Mouse (Mus musculus): ENCODE results near the gene Stk11ip.

Stk11ip gene

GRCm38 (mm10) chr1:75544351-75544750, 23.0 kb downstream of the Stk11ip start:
- DNase-seq, result no peak

DNA sequence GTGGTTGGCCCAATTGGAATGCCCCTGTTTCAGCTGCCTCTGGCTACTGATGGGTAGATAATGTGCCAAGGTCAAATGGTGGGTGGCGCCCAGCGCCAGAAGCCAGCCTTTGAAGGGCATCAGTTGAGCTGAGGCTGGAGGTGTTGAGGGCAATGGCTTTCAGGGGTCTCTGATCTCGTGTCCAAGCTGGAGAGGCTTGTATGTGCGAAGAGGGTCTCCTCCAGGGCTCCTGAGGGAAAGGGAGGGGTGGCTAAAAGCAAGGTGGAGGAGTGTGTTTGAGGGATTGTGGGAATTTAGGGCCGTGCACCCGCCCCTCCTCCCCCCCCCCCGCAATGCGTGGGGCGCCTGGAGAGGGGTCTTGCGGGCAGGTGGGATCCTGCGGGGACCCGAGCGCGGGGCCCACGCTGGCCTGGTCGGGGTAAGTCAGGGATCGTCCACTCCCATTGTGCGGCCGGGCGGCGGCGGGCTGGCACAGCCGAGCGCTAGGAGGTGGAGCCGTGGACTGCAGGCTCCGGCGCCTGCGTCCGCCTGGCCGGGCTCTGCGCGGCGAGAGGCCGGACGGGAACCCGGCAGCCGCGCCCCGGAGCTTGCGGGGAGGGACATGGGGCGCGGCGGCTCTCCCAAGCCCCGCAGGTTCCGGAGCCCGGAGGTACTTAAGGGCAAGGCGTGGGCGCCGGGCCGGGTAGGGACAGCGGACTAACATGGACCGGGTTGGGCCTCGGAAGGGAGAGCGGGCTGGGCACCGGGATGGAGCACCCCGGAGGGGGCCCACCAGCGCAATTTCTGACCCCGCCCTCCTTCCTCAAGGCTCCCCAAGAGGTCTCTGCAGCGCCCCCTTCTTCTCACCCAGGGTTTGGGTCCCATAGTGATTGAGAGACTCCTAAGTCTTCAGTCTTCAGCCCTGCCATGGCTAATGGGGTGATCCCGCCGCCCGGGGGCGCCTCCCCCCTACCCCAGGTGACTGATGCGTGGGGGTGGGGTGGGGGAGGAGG, 24.9 kb downstream of the Stk11ip start, which contains the start of gene Slc4a3:
Slc4a3 (plus strand) TSS at position 302 of the 992 bp plus-strand sequence.
- DNase-seq, result peak in 1 of 2 experiments; percentile 19

- DNase-seq, result no peak
These were observed 26.0 kb downstream of the Stk11ip start for GRCm38 (mm10) chr1:75547351-75547750.

- no peak for DNase-seq
These were observed 26.8 kb downstream of the Stk11ip start for GRCm38 (mm10) chr1:75548083-75548482.

GRCm38 (mm10) chr1:75548871-75549270, 27.5 kb downstream of the Stk11ip start:
- DNase-seq, result no peak

GRCm38 (mm10) chr1:75549289-75550279, 28.3 kb downstream of the Stk11ip start:
- DNase-seq, result no peak

DNA sequence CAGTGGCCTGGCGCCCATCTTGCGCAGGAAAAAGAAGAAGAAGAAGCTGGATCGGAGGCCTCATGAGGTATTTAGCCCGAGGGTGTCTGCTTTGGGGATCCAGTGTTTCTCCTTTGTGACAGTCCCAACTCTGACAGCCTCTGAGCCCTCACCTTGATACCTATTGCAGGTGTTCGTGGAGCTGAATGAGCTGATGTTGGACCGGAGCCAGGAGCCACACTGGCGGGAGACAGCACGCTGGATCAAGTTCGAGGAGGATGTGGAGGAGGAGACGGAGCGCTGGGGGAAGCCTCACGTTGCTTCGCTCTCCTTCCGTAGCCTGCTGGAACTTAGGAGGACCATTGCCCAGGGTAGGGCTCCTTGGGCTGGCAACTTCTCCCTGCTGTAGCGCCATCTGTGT, 29.3 kb downstream of the Stk11ip start:
- no peak for DNase-seq

DNA sequence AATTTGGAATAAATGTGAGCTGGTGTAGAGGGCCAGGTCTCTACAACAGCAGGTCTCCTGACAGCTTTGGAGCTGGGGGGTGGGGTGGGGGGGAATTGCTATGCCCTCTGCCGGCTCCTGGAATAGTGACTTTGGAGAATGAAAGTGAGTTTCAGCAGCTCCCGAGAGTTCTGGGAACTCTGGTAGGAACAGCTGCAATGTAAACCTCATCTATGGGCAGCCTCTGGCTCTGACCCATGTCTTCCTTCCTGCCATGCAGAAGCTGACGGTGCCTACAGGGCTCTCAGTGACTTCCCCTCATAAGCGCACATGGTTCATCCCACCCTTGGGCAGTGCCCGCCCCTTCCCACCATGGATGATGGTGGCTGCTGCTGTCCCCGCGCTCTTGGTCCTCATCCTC, 34.4 kb downstream of the Stk11ip start:
- DNase-seq, result no peak

DNA sequence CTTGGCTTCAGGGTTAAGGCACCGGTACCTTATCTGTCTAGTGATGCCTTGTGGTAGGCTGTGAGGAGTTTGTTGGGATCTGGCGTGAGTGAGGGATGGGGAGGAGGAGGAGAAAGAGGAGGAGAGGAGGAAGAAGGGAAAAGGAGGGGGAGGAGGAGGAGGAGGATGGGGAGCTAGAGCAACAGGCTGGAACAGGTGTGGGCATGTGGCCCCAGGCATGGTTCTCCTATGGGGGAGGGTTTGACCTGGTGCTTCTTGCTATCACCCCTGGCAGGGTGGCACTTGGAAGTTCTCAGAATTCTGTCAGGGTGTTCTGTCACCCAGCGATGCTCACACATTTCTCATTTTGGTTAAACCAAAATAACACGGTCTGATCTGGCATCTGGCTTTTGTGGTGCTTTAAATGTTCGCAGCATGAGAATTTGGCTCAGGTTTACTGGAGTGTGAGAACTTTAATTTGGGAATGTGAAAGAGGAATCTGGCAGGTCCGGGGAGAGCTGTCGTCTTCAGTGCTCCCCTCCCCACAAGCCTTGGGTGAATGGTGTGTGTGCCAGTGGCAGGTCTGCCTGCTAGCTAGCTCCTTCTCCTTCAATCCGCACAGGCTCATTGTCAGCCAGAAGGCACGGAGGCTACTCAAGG, 34.9 kb downstream of the Stk11ip start:
- no peak for DNase-seq

DNA sequence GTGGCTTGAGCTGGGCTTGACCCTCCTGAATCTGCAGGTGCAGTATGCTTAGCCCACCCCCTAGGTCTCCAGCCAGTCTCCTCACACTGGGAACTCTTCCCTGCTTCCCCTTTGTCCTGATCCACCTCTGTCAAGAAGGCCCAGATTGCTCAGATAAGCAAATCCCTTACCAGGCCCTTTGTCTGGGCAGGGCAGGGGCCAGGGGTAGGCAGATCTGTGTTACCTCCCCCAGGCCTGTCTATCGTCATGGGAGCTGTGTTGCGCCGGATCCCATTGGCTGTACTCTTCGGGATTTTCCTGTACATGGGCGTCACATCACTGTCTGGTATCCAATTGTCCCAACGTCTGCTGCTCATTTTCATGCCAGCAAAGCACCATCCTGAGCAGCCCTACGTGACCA, 35.7 kb downstream of the Stk11ip start:
- no peak for DNase-seq

- DNase-seq, result no peak
These were observed 37.3 kb downstream of the Stk11ip start for GRCm38 (mm10) chr1:75558388-75559178.

- DNase-seq, result peak; percentile 72 to 81
These were observed 38.0 kb downstream of the Stk11ip start for GRCm38 (mm10) chr1:75559212-75559925.

DNA sequence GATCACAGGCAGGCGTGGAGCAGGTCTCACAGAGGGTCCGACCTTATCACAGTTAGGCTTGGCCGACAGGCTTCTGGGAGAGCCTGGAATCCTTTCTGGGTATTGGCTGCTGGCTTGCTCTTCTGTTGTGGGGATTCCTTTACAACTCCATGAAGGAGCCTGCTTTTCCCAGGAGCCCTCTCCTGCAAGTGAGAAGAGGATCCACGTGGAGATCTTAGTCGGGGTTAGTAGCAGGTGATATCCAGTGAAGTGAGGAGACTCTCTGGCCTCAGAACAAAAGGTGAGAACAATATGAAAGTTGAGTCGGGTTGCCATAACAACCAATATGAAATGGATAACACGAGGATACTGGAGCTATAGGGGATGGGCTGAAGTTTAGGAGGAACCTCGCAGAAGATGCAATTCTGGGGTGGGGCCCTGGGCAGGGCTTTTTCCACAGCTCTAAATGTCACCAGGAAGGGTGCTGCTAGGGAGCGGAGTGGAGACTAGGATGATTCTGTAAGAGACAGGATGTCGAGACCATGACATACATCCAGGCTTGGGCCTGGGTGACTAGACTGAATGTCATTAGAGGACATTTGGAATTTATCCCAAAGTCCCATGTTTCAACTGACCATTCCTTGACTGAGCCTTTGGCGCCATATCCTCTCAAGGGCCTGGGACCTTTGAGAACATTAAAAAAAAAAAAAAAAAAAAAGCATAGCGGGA, 39.0 kb downstream of the Stk11ip start:
- no peak for DNase-seq

- DNase-seq, result no peak
These were observed 40.0 kb downstream of the Stk11ip start for GRCm38 (mm10) chr1:75561221-75561897.

GRCm38 (mm10) chr1:75561898-75562238, 40.5 kb downstream of the Stk11ip start:
- no peak for DNase-seq

- DNase-seq, result no peak
These were observed 42.8 kb downstream of the Stk11ip start for GRCm38 (mm10) chr1:75564102-75564501.

DNA sequence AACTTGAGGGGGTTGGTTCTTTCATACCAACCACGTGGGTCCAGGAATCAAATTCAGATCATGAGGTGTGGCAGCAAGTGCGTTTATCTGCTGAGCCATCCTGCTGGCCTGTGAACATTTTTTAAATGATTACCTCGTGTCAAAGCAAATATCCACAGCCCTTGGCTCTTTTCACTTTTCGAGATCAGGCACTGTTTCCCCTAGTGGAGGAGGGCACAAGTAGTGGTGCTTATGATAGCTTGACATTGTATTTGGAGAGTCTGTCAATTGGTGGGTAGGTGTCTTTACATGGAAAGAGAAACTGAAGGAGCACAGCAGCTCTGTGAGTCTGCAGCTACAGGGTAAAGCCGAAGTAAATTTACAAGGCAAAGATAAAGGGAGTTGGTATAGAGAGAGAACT, 43.6 kb downstream of the Stk11ip start:
- no peak for DNase-seq

DNA sequence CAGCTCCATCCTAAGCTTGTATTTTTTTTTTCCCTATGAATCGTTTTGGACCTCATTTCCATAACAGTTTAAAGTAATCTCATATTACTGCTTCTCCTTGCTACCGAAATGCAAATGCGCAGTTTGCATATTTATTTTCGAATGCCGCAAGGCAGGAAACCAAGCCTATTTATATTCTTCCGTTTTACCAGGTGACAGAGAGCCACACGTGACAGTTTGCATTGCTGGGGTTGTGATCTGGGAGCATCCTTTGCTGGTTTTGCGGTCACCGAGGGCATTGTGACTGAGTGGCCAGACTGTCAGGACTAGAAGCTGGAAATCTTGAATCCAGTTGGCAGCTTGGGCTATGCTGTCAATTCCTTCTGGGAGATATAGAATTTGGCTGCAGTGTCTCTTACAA, 44.3 kb downstream of the Stk11ip start:
- DNase-seq, result peak; percentile 48 to 55

DNA sequence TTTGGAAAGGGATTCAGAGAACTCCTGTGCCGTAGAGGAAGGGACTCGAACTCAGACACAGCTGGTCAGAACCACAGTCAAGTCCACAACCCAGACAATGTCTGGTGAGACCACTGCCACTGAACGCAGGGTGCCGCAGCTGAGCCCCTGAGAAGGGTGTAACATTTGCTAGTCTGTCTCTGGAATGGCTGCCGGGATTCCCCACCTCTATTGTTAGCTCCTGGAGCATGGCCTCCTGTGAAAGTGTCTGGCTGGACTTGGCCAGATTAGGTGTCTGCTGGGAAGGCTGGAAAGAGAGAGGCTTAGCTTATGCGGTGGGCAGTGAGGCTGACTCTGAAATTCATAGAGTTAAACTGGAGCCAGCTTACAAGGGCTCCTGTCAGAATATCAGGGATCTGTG, 49.1 kb downstream of the Stk11ip start:
- no peak for DNase-seq

DNA sequence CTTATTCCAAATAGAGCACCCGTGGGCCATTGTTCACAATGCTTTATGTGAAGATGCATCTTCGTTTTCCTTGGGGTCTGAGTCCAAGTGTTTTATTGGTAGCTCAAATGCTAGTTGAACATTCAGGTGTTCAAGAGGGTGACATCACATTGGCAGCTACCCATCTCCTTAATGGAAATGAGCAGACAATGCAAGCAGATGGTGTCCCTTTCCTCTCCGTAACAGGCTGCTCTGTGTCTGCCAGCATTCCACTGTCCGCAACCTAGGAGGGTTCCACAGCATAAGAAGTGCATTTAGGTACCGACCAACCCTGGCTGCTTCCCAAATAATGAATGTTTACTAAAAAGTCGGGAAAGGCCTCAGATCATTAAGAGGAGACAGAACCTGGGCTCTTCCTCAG, 51.4 kb downstream of the Stk11ip start:
- no peak for DNase-seq
